Mouse (Mus musculus): ENCODE measurements around the gene Dazap1. TPM values are rescaled to one million over a fixed set of nuclear protein-coding genes. Genes with fewer than 3 reads are reported as not detected.

Gene Dazap1
- total and polyA plus RNA-seq, 3 experiments = 159 to 236 TPM; not detected in 1

- no peaks in the 10 kb centered on the region for H3K27me3 ChIP-seq (ENCODE audit: control insufficient read depth in 1 of 2, insufficient read depth in 2 of 2, low read length in 2 of 2)
- TF ChIP-seq SMC3 (IDR thresholded peaks at IDR 0.05; ENCODE audit: low read depth, low read length) (no peak), HCFC1 (IDR thresholded peaks at IDR 0.05; ENCODE audit: low read depth, low read length) (no peak), POLR2AphosphoS2 (IDR thresholded peaks at IDR 0.05; ENCODE audit: low read length) (no peak), UBTF (IDR thresholded peaks at IDR 0.05; ENCODE audit: borderline replicate concordance, insufficient read depth, low read depth, low read length) (no peak), GABPA (IDR thresholded peaks at IDR 0.05; ENCODE audit: low read depth, low read length) (no peak), TCF12 (IDR thresholded peaks at IDR 0.05; ENCODE audit: low read depth, low read length) (no peak), USF1 (IDR thresholded peaks at IDR 0.05; ENCODE audit: low read depth, low read length) (no peak), ZNF384 (IDR thresholded peaks at IDR 0.05; ENCODE audit: low read depth, low read length) (no peak)
- no peak for DNase-seq (ENCODE audit: low read depth, low spot score)
Measured at GRCm38 (mm10) chr10:80298571-80299281, 37.4 kb downstream of the Dazap1 start.

GRCm38 (mm10) chr10:80299301-80299700 lies 38.0 kb downstream of the Dazap1 start:
- Histone ChIP-seq H3K9me3 (replicated peaks; ENCODE audit: insufficient read depth, low read length) (no peaks in the 10 kb centered on the region), H3K4me1 (ENCODE audit: control insufficient read depth in 1 of 2, insufficient read depth in 2 of 2, low read length in 2 of 2) (peaks cover 0 to 16% of the 10 kb centered on the region in 2 experiments; a peak in 2 of 4 replicates), H3K9ac (ENCODE audit: control insufficient read depth, low read depth, low read length, poor library complexity, severe bottlenecking) (no peak overlapping the region), H3K4me3 (ENCODE audit: control insufficient read depth in 1 of 2, insufficient read depth in 1 of 2, low read depth in 2 of 2, low read length in 2 of 2) (no peak overlapping the region), H3K79me2 (ENCODE audit: control insufficient read depth, insufficient read depth, low read length, poor library complexity) (no peaks in the 10 kb centered on the region), H3K27ac (ENCODE audit: control insufficient read depth, low read depth, low read length) (no peak overlapping the region), H3K36me3 (ENCODE audit: control insufficient read depth in 1 of 2, insufficient read depth in 2 of 2, low read length in 2 of 2) (peaks cover 1 to 4% of the 10 kb centered on the region in 2 experiments; a peak in 2 of 4 replicates), H3K27me3 (ENCODE audit: control insufficient read depth in 1 of 2, insufficient read depth in 2 of 2, low read length in 2 of 2) (no peaks in the 10 kb centered on the region)
- DNase-seq (ENCODE audit: low read depth, low spot score) = no peak
- TF ChIP-seq E2F4 (IDR thresholded peaks at IDR 0.05; ENCODE audit: borderline replicate concordance, low read depth, low read length) (no peak), CHD2 (IDR thresholded peaks at IDR 0.05; ENCODE audit: low read length) (no peak), MYB (IDR thresholded peaks at IDR 0.05; ENCODE audit: low read depth, low read length) (no peak), CTCF (IDR thresholded peaks at IDR 0.05 in 2 of 3, conservative IDR thresholded peaks at IDR 0.05 in 1 of 3; ENCODE audit: control insufficient read depth in 1 of 3, insufficient read depth in 1 of 3, low read depth in 2 of 3, low read length in 3 of 3, poor library complexity in 1 of 3, severe bottlenecking in 1 of 3) (no peak), MAFK (IDR thresholded peaks at IDR 0.05; ENCODE audit: borderline replicate concordance, low read depth, low read length) (no peak), USF1 (IDR thresholded peaks at IDR 0.05; ENCODE audit: low read depth, low read length) (no peak), TBP (IDR thresholded peaks at IDR 0.05; ENCODE audit: low read depth, low read length) (no peak), TCF12 (IDR thresholded peaks at IDR 0.05; ENCODE audit: low read depth, low read length) (no peak)

More at GRCm38 (mm10) chr10:80298571-80299281, 37.4 kb downstream of the Dazap1 start:
- H3K9me3 ChIP-seq (replicated peaks; ENCODE audit: insufficient read depth, low read length) = no peaks in the 10 kb centered on the region
- no peak overlapping the region for H3K27ac ChIP-seq (ENCODE audit: control insufficient read depth, low read depth, low read length)
- peaks cover 3 to 7% of the 10 kb centered on the region in 2 experiments; a peak in 3 of 4 replicates for H3K36me3 ChIP-seq (ENCODE audit: control insufficient read depth in 1 of 2, insufficient read depth in 2 of 2, low read length in 2 of 2)
- peaks cover 0 to 19% of the 10 kb centered on the region in 2 experiments; a peak in 2 of 4 replicates for H3K4me1 ChIP-seq (ENCODE audit: control insufficient read depth in 1 of 2, insufficient read depth in 2 of 2, low read length in 2 of 2)
- H3K4me3 ChIP-seq (ENCODE audit: control insufficient read depth in 1 of 2, insufficient read depth in 1 of 2, low read depth in 2 of 2, low read length in 2 of 2) = no peak overlapping the region
- peaks cover 4% of the 10 kb centered on the region for H3K79me2 ChIP-seq (ENCODE audit: control insufficient read depth, insufficient read depth, low read length, poor library complexity)
- no peak overlapping the region for H3K9ac ChIP-seq (ENCODE audit: control insufficient read depth, low read depth, low read length, poor library complexity, severe bottlenecking)

Measured in MEL (cell line).